Mouse (Mus musculus): ENCODE measurements around the gene Ccser1. TPM values are rescaled to one million over a fixed set of nuclear protein-coding genes. Genes with fewer than 3 reads are reported as not detected.

Gene Ccser1
- polyA plus RNA-seq, 1 experiment from 2014 or later = 6.1 TPM

DNA sequence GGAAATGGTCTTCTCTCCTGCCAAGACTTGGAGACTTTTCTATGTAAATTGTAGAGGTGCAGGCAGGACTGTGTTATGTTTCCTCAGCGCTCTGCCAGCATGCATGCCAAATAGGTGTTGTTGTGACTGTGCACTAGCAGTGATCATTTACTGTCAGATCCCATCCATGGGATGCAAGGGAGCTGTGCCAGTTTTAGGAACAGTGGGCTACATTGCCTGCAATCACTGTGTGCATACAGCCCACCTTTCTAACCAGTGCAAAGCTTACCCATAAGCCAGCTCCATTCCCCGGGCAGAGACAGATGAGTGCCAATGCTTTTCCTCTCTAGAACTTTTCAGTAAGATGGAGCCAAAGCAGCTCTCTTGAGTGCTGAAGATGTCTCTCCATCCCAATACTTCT lies 606.6 kb downstream of the Ccser1 start:
- Histone ChIP-seq H3K36me3 (no peaks in the 10 kb centered on the region), H3K27me3 (replicated peaks) (no peaks in the 10 kb centered on the region), H3K4me3 (replicated peaks) (no peak overlapping the region), H3K4me1 (no peaks in the 10 kb centered on the region), H3K9me3 (no peaks in the 10 kb centered on the region), H3K9ac (no peak overlapping the region), H3K4me2 (no peak overlapping the region), H3K27ac (no peak overlapping the region)
- ATAC-seq (ENCODE audit: insufficient read depth, low FRiP score, low read depth) = no peak
- 71% methylated on average over 2 of the region's 2 CpGs for WGBS

DNA sequence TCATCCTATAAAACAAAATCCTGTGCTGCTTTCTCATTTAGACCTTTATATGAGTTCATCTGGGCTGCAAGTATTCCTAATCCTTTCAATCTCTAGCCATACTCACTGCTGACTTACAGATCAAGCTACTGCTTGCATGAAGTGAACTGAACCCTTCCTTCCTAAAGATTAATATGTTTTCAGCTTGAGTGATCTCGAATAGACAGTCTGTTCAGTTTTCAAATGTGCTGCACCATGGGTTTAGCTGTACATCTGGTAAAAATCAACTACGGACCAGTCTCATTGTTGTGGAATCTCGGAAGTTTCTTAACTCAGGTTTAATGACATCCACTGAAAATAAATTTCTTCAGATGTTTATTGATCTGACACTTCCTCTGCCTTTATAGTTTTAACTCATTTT lies 620.8 kb downstream of the Ccser1 start:
- no peak overlapping the region for H3K4me3 ChIP-seq (replicated peaks)
- H3K9me3 ChIP-seq = no peaks in the 10 kb centered on the region
- H3K4me1 ChIP-seq = no peaks in the 10 kb centered on the region
- no peaks in the 10 kb centered on the region for H3K36me3 ChIP-seq
- H3K9ac ChIP-seq = no peak overlapping the region
- WGBS = 52% methylated on average over 3 of the region's 3 CpGs
- ATAC-seq (ENCODE audit: insufficient read depth, low FRiP score, low read depth) = no peak
- H3K4me2 ChIP-seq = no peak overlapping the region
- no peaks in the 10 kb centered on the region for H3K27me3 ChIP-seq (replicated peaks)
- H3K27ac ChIP-seq = no peak overlapping the region

DNA sequence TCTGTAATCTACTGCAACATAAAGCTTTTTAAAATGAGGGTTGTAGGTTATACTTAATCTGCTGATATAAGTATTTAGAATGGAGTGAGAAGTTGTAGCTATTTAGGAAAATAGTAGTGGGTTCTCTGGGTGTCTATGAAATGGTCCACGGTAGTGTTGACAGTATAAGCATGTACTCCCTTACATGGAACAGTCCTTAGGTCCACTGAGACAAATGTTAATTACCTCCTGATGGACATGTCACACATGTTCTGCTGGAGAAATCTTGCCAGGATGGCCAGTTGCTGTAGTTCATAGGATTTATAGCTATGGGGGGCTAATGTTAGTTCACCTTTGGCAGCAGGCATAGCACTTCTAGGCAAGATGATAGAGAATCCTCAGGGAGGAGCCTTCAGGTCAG lies 625.4 kb downstream of the Ccser1 start:
- WGBS = 92% methylated on average over 1 of the region's 1 CpGs
- no peak for ATAC-seq (ENCODE audit: insufficient read depth, low FRiP score, low read depth)

DNA sequence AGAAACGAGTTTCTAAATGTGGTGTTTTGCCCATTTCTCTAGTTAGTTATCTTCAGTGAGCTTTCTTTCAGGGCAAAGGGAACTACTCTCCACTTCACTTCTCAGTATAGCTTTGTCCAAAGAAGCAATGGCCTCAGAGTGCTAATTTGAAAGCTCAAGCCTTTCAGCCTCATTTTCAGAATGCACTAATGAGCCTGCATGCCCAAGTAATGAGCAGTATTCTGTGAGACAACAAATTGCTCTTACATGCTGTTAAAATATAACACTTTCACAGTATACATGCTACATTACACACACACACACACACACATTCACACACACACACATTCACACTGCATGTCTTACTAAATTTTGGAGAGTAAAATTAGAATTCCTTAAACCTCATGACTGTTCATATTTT lies 637.6 kb downstream of the Ccser1 start:
- WGBS = 74% methylated on average over 1 of the region's 1 CpGs
- Histone ChIP-seq H3K36me3 (no peaks in the 10 kb centered on the region), H3K9me3 (no peaks in the 10 kb centered on the region), H3K27ac (no peak overlapping the region), H3K4me3 (replicated peaks) (no peak overlapping the region), H3K9ac (no peak overlapping the region), H3K27me3 (replicated peaks) (no peaks in the 10 kb centered on the region), H3K4me1 (no peaks in the 10 kb centered on the region), H3K4me2 (no peak overlapping the region)
- no peak for ATAC-seq (ENCODE audit: insufficient read depth, low FRiP score, low read depth)

More for the DNA sequence above, 625.4 kb downstream of the Ccser1 start:
- Histone ChIP-seq H3K9me3 (no peaks in the 10 kb centered on the region), H3K36me3 (no peaks in the 10 kb centered on the region), H3K4me1 (no peaks in the 10 kb centered on the region), H3K27me3 (replicated peaks) (no peaks in the 10 kb centered on the region), H3K4me3 (replicated peaks) (no peak overlapping the region), H3K27ac (no peak overlapping the region), H3K4me2 (no peak overlapping the region), H3K9ac (no peak overlapping the region)

DNA sequence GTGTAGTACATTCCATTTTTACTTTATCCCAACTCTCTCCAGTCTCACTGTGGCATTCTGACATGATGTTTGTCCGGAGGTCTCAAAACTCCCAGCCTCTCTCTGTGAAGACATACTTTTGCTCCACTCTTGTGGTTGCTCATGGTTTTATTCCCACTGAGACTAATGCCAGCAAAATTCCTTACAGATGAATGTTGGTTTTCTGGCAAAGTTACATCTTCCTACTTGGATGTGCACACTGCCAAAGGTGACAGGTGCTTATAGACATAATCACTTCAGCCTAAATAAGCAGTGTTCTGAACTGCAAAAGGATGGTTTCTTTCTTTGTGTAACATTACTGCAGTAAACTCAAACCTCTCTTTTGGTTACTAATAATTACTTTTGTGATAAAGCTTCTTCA lies 696.2 kb downstream of the Ccser1 start:
- Histone ChIP-seq H3K4me2 (no peak overlapping the region), H3K9me3 (no peaks in the 10 kb centered on the region), H3K36me3 (no peaks in the 10 kb centered on the region), H3K27me3 (replicated peaks) (no peaks in the 10 kb centered on the region), H3K4me1 (no peaks in the 10 kb centered on the region), H3K9ac (no peak overlapping the region), H3K4me3 (replicated peaks) (no peak overlapping the region), H3K27ac (no peak overlapping the region)
- ATAC-seq (ENCODE audit: insufficient read depth, low FRiP score, low read depth) = no peak
- 83% methylated on average over 1 of the region's 1 CpGs for WGBS

DNA sequence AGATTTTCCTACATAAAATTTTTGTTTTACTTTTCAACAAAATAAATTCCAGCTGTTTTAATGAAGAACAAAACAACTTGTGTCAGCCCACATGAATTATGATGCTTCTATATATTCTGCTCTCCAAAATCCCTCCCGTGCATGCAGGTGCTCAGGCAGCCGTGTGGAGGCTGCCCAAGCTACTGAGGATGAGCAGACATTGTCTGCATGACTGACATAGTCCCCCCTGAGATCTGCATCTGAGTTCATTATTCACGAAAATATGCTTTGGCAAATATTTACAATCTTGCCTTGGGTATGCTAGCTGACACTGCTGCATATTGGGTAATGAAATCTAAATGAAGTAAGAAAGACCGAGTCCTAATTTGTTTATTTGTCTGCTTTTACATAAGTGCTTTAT lies 718.1 kb downstream of the Ccser1 start:
- Histone ChIP-seq H3K9me3 (no peaks in the 10 kb centered on the region), H3K27me3 (replicated peaks) (no peaks in the 10 kb centered on the region), H3K36me3 (no peaks in the 10 kb centered on the region), H3K4me3 (replicated peaks) (no peak overlapping the region), H3K4me1 (no peaks in the 10 kb centered on the region), H3K27ac (no peak overlapping the region), H3K4me2 (no peak overlapping the region), H3K9ac (no peak overlapping the region)
- 59% methylated on average over 4 of the region's 4 CpGs for WGBS
- ATAC-seq (ENCODE audit: insufficient read depth, low FRiP score, low read depth) = no peak

DNA sequence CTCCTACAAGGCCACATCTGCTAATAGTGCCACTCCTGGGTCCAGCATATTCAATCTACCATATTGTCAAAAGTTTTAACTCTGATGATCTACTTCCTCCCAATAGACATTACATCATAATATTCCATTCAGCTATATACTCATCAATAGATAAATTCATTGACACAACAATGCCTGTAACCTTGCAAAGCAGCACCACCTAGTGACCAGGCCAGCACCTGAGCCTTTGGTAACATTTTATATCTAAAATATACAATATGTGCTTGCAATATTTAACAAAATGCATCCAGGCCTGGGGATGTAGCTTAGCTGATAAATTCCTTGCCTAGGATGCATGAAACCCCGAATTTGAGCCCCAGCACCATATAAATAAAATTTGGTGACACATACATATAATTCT lies 722.6 kb downstream of the Ccser1 start:
- 22% methylated on average over 1 of the region's 1 CpGs for WGBS
- Histone ChIP-seq H3K36me3 (no peaks in the 10 kb centered on the region), H3K4me2 (no peak overlapping the region), H3K27ac (no peak overlapping the region), H3K4me1 (no peaks in the 10 kb centered on the region), H3K9me3 (no peaks in the 10 kb centered on the region), H3K27me3 (replicated peaks) (no peaks in the 10 kb centered on the region), H3K4me3 (replicated peaks) (no peak overlapping the region), H3K9ac (no peak overlapping the region)
- ATAC-seq (ENCODE audit: insufficient read depth, low FRiP score, low read depth) = no peak

DNA sequence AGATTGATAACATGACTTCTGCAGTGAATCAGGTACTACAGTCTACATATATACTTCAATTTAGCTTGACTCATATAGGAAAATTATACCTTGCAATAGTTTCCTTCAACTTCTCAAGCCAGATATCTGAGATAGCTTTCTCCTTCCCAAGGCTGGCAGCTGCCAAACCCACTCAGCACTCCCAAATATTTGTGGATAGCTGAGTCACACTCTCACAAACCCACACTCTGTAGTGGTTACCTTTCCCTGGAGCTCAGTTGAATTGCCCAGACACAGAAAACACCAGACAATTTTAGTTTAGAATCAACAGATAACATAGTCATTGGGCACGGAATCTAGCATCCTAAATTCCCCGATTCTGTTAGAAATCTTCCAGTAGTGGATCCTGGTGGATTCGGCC lies 732.8 kb downstream of the Ccser1 start:
- no peak overlapping the region for H3K4me2 ChIP-seq
- H3K36me3 ChIP-seq = no peaks in the 10 kb centered on the region
- 87% methylated on average over 3 of the region's 3 CpGs for WGBS
- H3K4me1 ChIP-seq = no peaks in the 10 kb centered on the region
- no peak for ATAC-seq (ENCODE audit: insufficient read depth, low FRiP score, low read depth)
- no peak overlapping the region for H3K4me3 ChIP-seq (replicated peaks)
- H3K9ac ChIP-seq = no peak overlapping the region
- H3K27ac ChIP-seq = no peak overlapping the region
- no peaks in the 10 kb centered on the region for H3K27me3 ChIP-seq (replicated peaks)
- H3K9me3 ChIP-seq = no peaks in the 10 kb centered on the region

DNA sequence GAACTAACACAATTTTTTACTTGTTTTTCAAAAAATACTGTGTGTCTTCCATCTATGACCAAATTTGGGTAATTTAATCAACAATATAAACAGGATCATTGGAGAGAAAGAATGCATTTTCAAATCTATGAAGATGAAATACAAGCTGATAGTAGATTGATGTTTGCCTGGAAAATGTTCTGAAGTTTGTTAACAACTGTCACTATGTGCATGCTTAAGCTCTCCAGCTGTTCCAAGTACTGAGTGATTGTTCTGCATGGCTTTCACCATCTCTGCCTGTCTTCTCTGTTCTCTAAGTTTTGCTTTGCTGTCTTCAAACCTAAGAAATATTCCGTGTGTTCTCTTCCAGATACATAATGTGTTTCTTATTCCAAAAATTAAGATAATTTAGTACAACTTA lies 751.5 kb downstream of the Ccser1 start:
- no peak overlapping the region for H3K9ac ChIP-seq
- H3K4me2 ChIP-seq = no peak overlapping the region
- H3K27ac ChIP-seq = no peak overlapping the region
- H3K4me3 ChIP-seq (replicated peaks) = no peak overlapping the region
- no peak for ATAC-seq (ENCODE audit: insufficient read depth, low FRiP score, low read depth)
- H3K9me3 ChIP-seq = no peaks in the 10 kb centered on the region
- no peaks in the 10 kb centered on the region for H3K27me3 ChIP-seq (replicated peaks)
- H3K36me3 ChIP-seq = no peaks in the 10 kb centered on the region
- 55% methylated on average over 1 of the region's 1 CpGs for WGBS
- no peaks in the 10 kb centered on the region for H3K4me1 ChIP-seq

DNA sequence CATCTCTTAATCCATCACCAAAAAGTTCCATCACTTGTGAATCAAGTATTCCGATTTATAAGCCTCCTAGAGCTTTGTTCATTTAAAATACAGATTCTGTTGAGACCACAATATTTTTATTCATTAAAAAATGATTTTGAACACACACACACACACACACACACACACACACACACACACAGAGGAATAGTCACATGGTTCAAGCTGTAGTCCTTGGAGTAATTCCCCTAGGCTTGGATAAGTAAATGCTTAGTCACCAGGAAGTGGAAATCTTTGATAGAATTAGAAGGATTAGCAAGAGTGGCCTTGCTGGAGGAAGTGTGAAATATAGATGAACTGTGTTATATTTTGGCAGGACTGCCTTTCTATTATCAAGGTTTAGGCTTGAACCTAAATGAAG lies 756.5 kb downstream of the Ccser1 start:
- no peak overlapping the region for H3K4me2 ChIP-seq
- H3K36me3 ChIP-seq = no peaks in the 10 kb centered on the region
- H3K9me3 ChIP-seq = no peaks in the 10 kb centered on the region
- no peak for ATAC-seq (ENCODE audit: insufficient read depth, low FRiP score, low read depth)
- no peaks in the 10 kb centered on the region for H3K27me3 ChIP-seq (replicated peaks)
- 90% methylated on average over 1 of the region's 1 CpGs for WGBS
- no peak overlapping the region for H3K9ac ChIP-seq
- H3K27ac ChIP-seq = no peak overlapping the region
- no peaks in the 10 kb centered on the region for H3K4me1 ChIP-seq
- H3K4me3 ChIP-seq (replicated peaks) = no peak overlapping the region

DNA sequence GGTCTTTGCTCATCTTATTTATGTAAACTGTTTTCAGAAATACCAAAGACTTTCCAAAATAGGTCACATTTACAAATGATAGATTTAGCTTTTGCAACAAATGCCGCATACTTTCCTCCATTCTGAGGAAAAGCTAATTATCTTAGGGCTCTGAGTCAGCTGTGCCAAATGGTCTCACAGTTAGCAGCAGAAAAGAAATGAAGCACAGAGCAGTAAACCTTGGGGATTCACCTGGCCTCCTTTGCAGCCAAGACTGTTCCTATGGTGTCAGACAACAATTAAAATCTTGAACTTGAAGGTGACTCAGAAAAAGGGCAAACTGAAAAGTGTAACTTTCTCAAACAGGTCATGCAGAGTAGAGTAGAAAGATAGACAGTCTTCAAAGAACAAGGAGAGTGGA lies 759.1 kb downstream of the Ccser1 start:
- ATAC-seq (ENCODE audit: insufficient read depth, low FRiP score, low read depth) = no peak
- Histone ChIP-seq H3K36me3 (no peaks in the 10 kb centered on the region), H3K9ac (no peak overlapping the region), H3K27ac (no peak overlapping the region), H3K9me3 (no peaks in the 10 kb centered on the region), H3K4me2 (no peak overlapping the region), H3K4me1 (no peaks in the 10 kb centered on the region), H3K4me3 (replicated peaks) (no peak overlapping the region), H3K27me3 (replicated peaks) (no peaks in the 10 kb centered on the region)
- WGBS = 80% methylated on average over 1 of the region's 1 CpGs

DNA sequence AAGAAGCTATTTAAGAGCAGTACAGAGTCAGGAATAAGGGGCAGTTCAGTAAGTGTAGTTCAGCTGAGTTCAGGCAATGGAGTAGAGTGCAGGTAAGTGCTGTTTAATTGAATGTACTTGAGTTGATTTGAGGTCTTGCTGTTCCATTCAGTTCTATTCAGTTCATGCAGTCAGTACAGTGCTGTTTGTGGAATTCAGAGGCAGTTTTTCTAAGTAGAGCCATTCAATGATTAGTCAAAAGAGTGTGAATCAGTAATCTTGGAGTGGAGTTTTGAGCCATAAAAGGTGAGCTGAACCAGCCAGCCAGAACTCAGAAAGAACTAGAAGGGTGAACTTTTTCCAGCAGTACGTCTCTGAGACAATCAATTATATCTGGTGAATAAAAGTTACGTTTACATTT lies 773.6 kb downstream of the Ccser1 start:
- Histone ChIP-seq H3K4me3 (replicated peaks) (no peak overlapping the region), H3K4me2 (no peak overlapping the region), H3K36me3 (no peaks in the 10 kb centered on the region), H3K9me3 (no peaks in the 10 kb centered on the region), H3K9ac (no peak overlapping the region), H3K27me3 (replicated peaks) (no peaks in the 10 kb centered on the region), H3K27ac (no peak overlapping the region), H3K4me1 (no peaks in the 10 kb centered on the region)
- WGBS = 78% methylated on average over 2 of the region's 2 CpGs
- no peak for ATAC-seq (ENCODE audit: insufficient read depth, low FRiP score, low read depth)

DNA sequence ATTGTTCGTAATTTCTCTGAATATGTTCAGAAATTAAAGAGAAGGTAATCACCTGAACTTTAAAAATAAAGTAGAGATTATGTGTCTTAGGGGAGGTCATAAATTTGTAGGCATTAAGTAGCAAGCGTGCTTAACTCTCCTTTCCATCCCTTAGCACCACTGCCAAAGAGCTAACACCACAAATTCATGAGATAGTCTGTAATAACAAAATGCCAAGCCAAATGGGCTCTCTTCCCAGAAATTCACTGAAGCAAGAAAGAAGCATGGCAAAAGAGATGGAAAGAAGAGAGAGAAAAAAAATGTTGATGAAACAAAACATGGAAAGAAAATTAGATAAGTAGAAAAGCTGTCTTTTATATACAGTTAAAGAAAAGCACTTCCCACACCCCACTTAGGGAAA lies 796.8 kb downstream of the Ccser1 start:
- Histone ChIP-seq H3K4me2 (no peak overlapping the region), H3K36me3 (no peaks in the 10 kb centered on the region), H3K4me3 (replicated peaks) (no peak overlapping the region), H3K27me3 (replicated peaks) (no peaks in the 10 kb centered on the region), H3K9me3 (no peaks in the 10 kb centered on the region), H3K27ac (no peak overlapping the region), H3K4me1 (no peaks in the 10 kb centered on the region), H3K9ac (no peak overlapping the region)
- no peak for ATAC-seq (ENCODE audit: insufficient read depth, low FRiP score, low read depth)
- WGBS = 59% methylated on average over 2 of the region's 2 CpGs
